Mouse (Mus musculus) layer of hippocampus, postnatal 25 days (tissue): ENCODE measurements around the gene Tm4sf20. TPM values are rescaled to one million over a fixed set of nuclear protein-coding genes. Genes with fewer than 3 reads are reported as not detected.

ENCODE experiments used
- DNase-seq, 2 experiments: peaks; one replicate each; pipeline ENCODE4 v3.0.0; 2022; ENCODE audit warnings: mixed read lengths in 2 of 2, low spot score in 1 of 2; ENCODE audit errors: extremely low spot score in 1 of 2
- total RNA-seq, 2 experiments: library from RNA; stranded (reverse); gene quantifications; 2 replicates each; pipeline ENCODE4 v1.2.3; 2021

Tm4sf20 gene
- total RNA-seq, result not detected

DNA sequence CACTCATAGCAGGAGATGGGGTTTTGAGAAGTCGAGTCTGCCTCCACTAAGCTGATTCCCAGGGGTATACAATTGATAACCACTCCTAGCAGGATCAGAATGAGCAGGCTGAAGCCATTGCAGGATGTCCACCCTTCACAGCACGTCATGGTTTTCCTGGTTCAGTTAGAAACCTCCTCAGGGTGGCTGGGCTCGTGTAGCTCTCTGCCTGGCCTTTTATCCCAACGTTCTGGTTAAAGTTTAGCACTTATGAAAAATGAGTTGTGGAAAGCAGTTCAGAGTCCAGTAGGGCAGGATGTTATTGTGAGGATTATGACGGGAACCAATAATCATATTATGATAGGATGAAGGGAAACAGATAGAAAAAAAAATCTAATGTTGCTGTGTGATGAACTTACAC lies at the start of gene Tm4sf20:
Gene Tm4sf20 (minus strand): TSS at position 193 of the 400 bp plus-strand sequence.
- DNase-seq, result no peak

GRCm38 (mm10) chr1:82815941-82816716 lies 47.9 kb upstream of the Tm4sf20 start:
- no peak for DNase-seq

GRCm38 (mm10) chr1:82811766-82812165 lies 43.5 kb upstream of the Tm4sf20 start:
- no peak for DNase-seq

- DNase-seq, result no peak
These were observed 40.3 kb upstream of the Tm4sf20 start for GRCm38 (mm10) chr1:82808564-82808963.

GRCm38 (mm10) chr1:82807206-82807605 lies 38.9 kb upstream of the Tm4sf20 start:
- no peak for DNase-seq

DNA sequence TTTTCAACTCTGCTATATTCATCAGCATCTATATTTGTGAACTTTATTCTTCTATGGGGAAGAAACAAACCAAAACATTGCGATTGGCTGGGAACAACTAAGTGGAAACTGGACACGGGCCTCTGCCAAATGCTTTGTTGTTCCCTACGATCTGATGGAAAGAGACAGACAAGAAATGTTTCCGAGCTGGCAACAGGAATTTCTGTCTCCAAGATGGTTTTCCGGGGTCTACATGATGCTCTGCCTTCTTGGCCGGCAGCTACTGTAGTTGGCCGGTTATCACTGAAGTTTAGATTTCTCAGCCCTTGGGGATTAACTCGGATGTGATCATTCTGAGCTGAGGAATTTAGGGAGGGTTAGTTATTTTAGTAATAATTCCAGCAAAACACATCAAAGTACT lies 38.1 kb upstream of the Tm4sf20 start:
- no peak for DNase-seq

DNA sequence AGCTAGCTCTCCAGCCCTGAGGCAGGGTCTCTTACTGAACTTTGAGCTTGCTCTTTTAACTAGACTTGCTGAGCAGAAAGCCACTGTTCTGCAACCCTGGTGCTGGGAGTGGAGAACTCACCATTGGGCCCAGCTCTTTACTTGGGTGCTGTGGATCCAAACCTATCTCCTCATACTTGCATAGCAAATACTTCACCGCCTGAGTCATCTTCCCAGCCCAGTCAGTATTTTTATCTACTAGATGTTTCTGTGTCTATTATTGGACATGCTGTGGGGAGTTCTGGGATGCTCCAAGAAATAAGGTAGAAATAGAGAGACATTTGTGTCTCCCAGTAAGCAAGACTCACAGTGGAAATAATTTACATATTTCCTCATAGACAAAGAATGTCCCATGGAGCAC lies 35.8 kb upstream of the Tm4sf20 start:
- DNase-seq, result no peak

DNA sequence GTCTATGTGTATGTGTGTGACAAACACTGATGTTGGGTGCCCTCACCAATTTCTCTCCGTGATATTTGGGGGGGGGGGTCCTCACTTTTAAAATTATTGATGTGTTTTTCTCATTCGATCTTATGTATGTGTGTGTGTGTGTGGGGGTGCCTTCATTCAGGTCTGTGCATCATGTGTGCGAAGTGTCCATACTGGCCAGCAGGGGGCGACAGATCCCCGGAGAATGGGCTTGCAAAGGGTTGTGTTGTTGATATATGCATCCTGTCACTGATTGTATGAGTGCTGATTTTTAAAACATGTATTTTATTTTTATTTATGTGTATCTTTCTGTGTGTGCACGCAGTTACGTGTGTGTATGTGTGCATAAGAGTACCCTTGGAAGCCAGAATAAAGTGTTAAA lies 35.3 kb upstream of the Tm4sf20 start:
- no peak for DNase-seq

DNA sequence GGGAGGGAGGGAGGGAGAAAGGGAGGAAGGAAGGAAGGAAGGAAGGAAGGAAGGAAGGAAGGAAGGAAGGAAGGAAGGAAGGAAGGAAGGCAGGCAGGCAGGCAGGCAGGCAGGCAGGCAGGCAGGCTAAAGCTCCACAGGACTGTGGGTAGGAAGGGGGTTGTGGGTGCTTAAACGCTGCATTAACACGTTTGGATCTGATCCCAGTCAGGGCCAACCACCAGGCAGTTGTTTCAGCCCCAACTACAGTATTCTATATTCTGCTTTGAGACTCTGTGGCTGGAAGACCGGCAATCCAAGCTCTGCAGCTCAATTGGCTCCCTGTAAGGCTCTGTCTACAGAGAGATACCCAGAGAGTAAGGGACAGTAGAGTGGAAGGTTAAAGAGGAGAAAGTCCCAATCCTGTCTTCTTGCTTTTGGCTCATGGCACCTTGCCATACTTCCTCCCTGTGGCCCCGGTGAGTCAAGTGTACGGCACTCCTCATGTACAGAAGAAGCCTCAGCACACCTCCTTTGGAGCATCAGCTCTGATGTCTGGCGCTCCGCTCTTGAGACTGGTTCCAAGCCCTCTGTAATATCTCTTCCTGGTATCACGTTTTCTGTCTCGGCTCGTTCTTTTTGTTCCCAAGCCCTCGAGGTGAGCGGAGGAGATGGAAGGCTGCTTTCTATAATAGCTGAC lies 33.0 kb upstream of the Tm4sf20 start:
- DNase-seq, result no peak

DNA sequence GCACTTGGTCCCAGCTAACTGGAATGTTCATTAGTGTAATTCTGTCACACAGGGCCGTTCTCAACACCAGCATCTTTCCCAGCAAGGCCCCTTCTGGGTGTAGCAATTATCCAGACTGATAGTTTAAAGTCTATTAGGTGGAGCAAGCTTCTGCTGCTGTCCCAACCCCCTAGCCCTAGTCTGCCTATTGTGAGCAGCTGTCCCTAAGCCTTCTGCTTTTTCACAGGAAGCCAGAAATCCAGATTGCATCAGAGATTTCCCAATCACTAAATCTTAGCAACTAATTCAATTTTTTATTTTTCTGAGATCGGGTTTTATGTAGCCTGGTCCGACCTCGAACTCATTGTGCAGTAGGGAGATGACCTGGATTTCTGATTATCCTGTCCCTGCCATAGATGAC lies 30.7 kb upstream of the Tm4sf20 start:
- DNase-seq, result no peak

DNA sequence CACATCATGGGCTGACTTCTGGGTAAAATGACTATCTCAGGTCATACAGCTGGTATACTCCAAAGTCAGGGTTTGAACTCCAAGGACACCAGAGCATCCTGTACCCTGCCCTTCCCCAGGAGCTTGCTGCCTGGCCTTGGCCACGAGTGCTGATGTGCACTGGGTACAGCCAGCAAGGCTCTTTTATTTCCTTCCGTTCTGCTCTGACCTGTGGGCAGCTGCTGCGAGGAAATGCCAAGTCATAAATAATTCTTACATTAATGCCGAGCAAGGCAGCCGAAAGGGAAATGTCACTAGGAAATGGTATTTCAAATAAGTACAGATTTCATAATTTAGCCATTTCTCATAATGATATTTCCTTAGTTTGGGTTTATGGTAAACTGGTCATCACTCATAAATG lies 30.0 kb upstream of the Tm4sf20 start:
- DNase-seq, result no peak

DNA sequence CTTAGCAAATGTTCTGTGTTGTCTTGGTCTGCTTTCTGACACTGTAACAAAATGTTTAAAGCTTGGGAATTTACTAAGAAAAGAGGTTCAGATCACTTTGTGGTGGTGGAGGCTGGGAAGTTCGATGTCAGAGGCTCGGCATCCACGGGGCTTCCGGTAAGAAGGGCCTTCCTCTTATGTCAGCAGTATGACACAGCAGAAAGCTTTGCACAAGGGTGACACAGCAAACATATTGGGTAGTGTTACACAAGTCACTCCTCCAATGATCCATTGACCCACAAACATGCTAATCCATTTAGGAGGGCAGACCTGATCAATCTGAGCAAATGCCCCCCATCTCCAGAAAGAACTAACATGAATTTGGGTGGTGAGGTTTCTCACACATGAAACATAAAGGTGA lies 28.8 kb upstream of the Tm4sf20 start:
- DNase-seq, result no peak

- no peak for DNase-seq
These were observed 27.6 kb upstream of the Tm4sf20 start for GRCm38 (mm10) chr1:82795702-82796443.

DNA sequence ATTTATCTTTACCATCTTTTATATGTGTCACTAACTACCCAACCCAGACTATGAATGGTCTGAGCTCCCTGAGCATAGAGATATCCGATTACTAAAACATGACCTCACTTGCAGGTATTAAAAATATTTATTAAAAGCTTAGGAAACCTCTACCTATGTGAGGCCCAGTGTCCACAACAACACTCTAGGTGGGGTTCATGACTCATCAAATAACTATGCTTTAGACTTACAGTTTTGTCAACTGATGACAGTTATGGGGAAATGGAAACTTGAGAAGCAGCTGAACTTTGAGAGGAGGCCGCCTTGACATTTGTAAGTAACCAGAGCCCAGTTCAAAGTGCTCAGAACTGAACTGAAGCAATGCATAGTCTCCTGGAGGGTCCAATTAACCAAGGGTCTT lies 26.9 kb upstream of the Tm4sf20 start:
- no peak for DNase-seq

- DNase-seq, result no peak
These were observed 25.7 kb upstream of the Tm4sf20 start for GRCm38 (mm10) chr1:82793986-82794385.

- DNase-seq, result no peak
These were observed 24.8 kb upstream of the Tm4sf20 start for GRCm38 (mm10) chr1:82793110-82793509.

- DNase-seq, result no peak
These were observed 24.0 kb upstream of the Tm4sf20 start for GRCm38 (mm10) chr1:82792238-82792637.

GRCm38 (mm10) chr1:82791105-82791504 lies 22.8 kb upstream of the Tm4sf20 start:
- DNase-seq, result no peak

GRCm38 (mm10) chr1:82788070-82788469 lies 19.8 kb upstream of the Tm4sf20 start:
- DNase-seq, result peak in 1 of 2 experiments; percentile 31

DNA sequence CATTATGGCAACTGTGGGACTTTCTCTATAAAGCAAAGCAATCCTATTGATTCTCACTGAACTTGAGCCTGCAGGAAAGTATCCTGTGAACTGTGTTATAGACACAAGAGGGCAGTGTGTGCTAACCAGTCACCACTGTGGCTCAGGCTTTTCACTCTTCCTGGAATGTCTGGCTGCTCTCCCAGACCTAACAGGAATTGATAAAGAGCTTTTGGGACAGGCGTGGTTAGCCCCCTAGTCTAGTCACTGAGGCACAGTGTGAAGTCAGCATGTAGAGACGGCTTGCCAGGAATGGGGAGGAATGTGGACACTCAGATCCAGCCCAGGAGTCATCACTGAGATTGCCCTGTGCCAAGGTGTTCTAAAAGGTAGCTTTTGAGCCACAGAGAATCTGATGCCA lies 19.2 kb upstream of the Tm4sf20 start:
- DNase-seq, result peak in 1 of 2 experiments; percentile 47

DNA sequence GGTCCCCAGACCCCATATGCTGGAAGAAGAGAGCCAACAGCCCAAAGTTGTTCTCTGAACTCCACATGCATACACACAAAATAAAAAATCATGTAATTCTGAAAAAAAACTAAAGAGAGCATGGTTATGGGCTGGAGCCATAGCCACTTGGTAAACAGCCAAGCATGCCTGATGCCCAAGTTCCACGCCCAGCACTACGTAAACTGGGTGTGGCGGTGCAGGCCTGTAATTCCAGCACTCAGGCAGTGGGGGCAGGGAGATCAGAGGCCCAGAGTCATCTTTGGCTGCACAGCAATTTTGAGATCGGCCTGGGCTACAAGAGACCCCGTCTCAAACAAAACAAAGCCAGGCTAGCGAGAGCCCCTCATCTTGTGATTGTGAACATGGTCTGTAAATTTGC lies 17.3 kb upstream of the Tm4sf20 start:
- DNase-seq, result no peak
